Mouse (Mus musculus) right cerebral cortex, postnatal 25 days (tissue): ENCODE measurements at regions not wholly inside any gene's neighbourhood (a gene's known extent, or its start where the extent isn't known, plus 50 kb on each side); places are given as distances from the start of the nearest gene placed in this dataset.

Source experiments
- DNase-seq: peaks from one replicate; pipeline ENCODE4 v3.0.0; 2022

GRCm38 (mm10) chr2:157633286-157633685, 62.2 kb upstream of the Blcap start:
- no peak for DNase-seq

- DNase-seq: peak; percentile 80
Observed at GRCm38 (mm10) chr2:157635670-157636069, 64.6 kb upstream of the Blcap start.

GRCm38 (mm10) chr2:157640873-157641272, 69.8 kb upstream of the Blcap start:
- no peak for DNase-seq

- no peak for DNase-seq
Observed at GRCm38 (mm10) chr2:157663584-157664375, 73.4 kb upstream of the Ctnnbl1 start.

GRCm38 (mm10) chr2:157664481-157664880, 72.7 kb upstream of the Ctnnbl1 start:
- DNase-seq: no peak

- DNase-seq: no peak
Observed at GRCm38 (mm10) chr2:157670191-157670590, 67.0 kb upstream of the Ctnnbl1 start.

GRCm38 (mm10) chr2:157674906-157675305, 62.3 kb upstream of the Ctnnbl1 start:
- no peak for DNase-seq

GRCm38 (mm10) chr2:157676396-157677176, 60.6 kb upstream of the Ctnnbl1 start:
- DNase-seq: no peak

- no peak for DNase-seq
Observed at GRCm38 (mm10) chr2:157677262-157677661, 59.9 kb upstream of the Ctnnbl1 start.

- DNase-seq: no peak
Observed at GRCm38 (mm10) chr2:157681931-157682330, 55.3 kb upstream of the Ctnnbl1 start.
